Mouse (Mus musculus) heart, postnatal 0 days (tissue): ENCODE data around the gene Bcas3.

Experiments
- CTCF ChIP-seq: IDR thresholded peaks from 2 replicates; pipeline ENCODE4 v1.5.1; 2016; ENCODE audit warnings: antibody characterized with exemption, control low read depth, low read depth
- EP300 ChIP-seq: IDR thresholded peaks from 2 replicates; pipeline ENCODE4 v1.6.1; 2016; ENCODE audit warnings: antibody characterized with exemption, low read depth

GRCm38 (mm10) chr11:85709147-85709546 is 356.2 kb downstream of the Bcas3 start:
- TF ChIP-seq CTCF = no peak
- no peak for TF ChIP-seq EP300
